Mouse (Mus musculus): ENCODE results near the gene Phf14. TPM values are rescaled to one million over a fixed set of nuclear protein-coding genes. Genes with fewer than 3 reads are reported as not detected.

Gene Phf14
- polyA plus RNA-seq, 1 experiment, result 35.1 TPM

GRCm38 (mm10) chr6:12058717-12059116 lies 151.1 kb downstream of the Phf14 start:
- TF ChIP-seq POLR2A (IDR thresholded peaks at IDR 0.05; ENCODE audit: borderline replicate concordance, low read depth, low read length) (no peak), CTCF (IDR thresholded peaks at IDR 0.05; ENCODE audit: low read depth, low read length) (no peak)
- no peak overlapping the region for H3K27ac ChIP-seq (ENCODE audit: insufficient read depth, low read depth, low read length)
- H3K4me3 ChIP-seq (ENCODE audit: insufficient read depth, low read length), result no peak overlapping the region
- no peaks in the 10 kb centered on the region for H3K4me1 ChIP-seq (ENCODE audit: control insufficient read depth, insufficient read depth, low read length)

- no peak overlapping the region for H3K27ac ChIP-seq (ENCODE audit: insufficient read depth, low read depth, low read length)
- no peaks in the 10 kb centered on the region for H3K4me1 ChIP-seq (ENCODE audit: control insufficient read depth, insufficient read depth, low read length)
- no peak for TF ChIP-seq POLR2A (IDR thresholded peaks at IDR 0.05; ENCODE audit: borderline replicate concordance, low read depth, low read length)
- TF ChIP-seq CTCF (IDR thresholded peaks at IDR 0.05; ENCODE audit: low read depth, low read length), result no peak
- H3K4me3 ChIP-seq (ENCODE audit: insufficient read depth, low read length), result no peak overlapping the region
These were observed 152.4 kb downstream of the Phf14 start for GRCm38 (mm10) chr6:12059971-12060370.

GRCm38 (mm10) chr6:12060452-12061140 lies 153.0 kb downstream of the Phf14 start:
- no peak overlapping the region for H3K4me3 ChIP-seq (ENCODE audit: insufficient read depth, low read length)
- no peak overlapping the region for H3K27ac ChIP-seq (ENCODE audit: insufficient read depth, low read depth, low read length)
- TF ChIP-seq POLR2A (IDR thresholded peaks at IDR 0.05; ENCODE audit: borderline replicate concordance, low read depth, low read length), result no peak
- no peak for TF ChIP-seq CTCF (IDR thresholded peaks at IDR 0.05; ENCODE audit: low read depth, low read length)
- no peaks in the 10 kb centered on the region for H3K4me1 ChIP-seq (ENCODE audit: control insufficient read depth, insufficient read depth, low read length)

GRCm38 (mm10) chr6:12067956-12068355 lies 160.3 kb downstream of the Phf14 start:
- TF ChIP-seq CTCF (IDR thresholded peaks at IDR 0.05; ENCODE audit: low read depth, low read length) (no peak), POLR2A (IDR thresholded peaks at IDR 0.05; ENCODE audit: borderline replicate concordance, low read depth, low read length) (no peak)

GRCm38 (mm10) chr6:12069357-12069756 lies 161.7 kb downstream of the Phf14 start:
- no peak overlapping the region for H3K27ac ChIP-seq (ENCODE audit: insufficient read depth, low read depth, low read length)
- TF ChIP-seq CTCF (IDR thresholded peaks at IDR 0.05; ENCODE audit: low read depth, low read length), result no peak
- H3K4me1 ChIP-seq (ENCODE audit: control insufficient read depth, insufficient read depth, low read length), result no peaks in the 10 kb centered on the region; the same call in 1 of the 2 replicates
- no peak overlapping the region for H3K4me3 ChIP-seq (ENCODE audit: insufficient read depth, low read length)

More at GRCm38 (mm10) chr6:12067956-12068355, 160.3 kb downstream of the Phf14 start:
- Histone ChIP-seq H3K27ac (ENCODE audit: insufficient read depth, low read depth, low read length) (no peak overlapping the region), H3K4me3 (ENCODE audit: insufficient read depth, low read length) (no peak overlapping the region), H3K4me1 (ENCODE audit: control insufficient read depth, insufficient read depth, low read length) (no peaks in the 10 kb centered on the region; the same call in 1 of the 2 replicates)

- Histone ChIP-seq H3K4me1 (ENCODE audit: control insufficient read depth, insufficient read depth, low read length) (no peaks in the 10 kb centered on the region; the same call in 1 of the 2 replicates), H3K27ac (ENCODE audit: insufficient read depth, low read depth, low read length) (no peak overlapping the region), H3K4me3 (ENCODE audit: insufficient read depth, low read length) (no peak overlapping the region)
- TF ChIP-seq POLR2A (IDR thresholded peaks at IDR 0.05; ENCODE audit: borderline replicate concordance, low read depth, low read length) (no peak), CTCF (IDR thresholded peaks at IDR 0.05; ENCODE audit: low read depth, low read length) (no peak)
These were observed 167.0 kb downstream of the Phf14 start for GRCm38 (mm10) chr6:12074599-12074998.

- TF ChIP-seq POLR2A (IDR thresholded peaks at IDR 0.05; ENCODE audit: borderline replicate concordance, low read depth, low read length) (no peak), CTCF (IDR thresholded peaks at IDR 0.05; ENCODE audit: low read depth, low read length) (no peak)
- Histone ChIP-seq H3K27ac (ENCODE audit: insufficient read depth, low read depth, low read length) (no peak overlapping the region), H3K4me3 (ENCODE audit: insufficient read depth, low read length) (no peak overlapping the region), H3K4me1 (ENCODE audit: control insufficient read depth, insufficient read depth, low read length) (peaks cover 7% of the 10 kb centered on the region)
These were observed 169.7 kb downstream of the Phf14 start for GRCm38 (mm10) chr6:12077338-12077737.

GRCm38 (mm10) chr6:12077880-12078618 lies 170.4 kb downstream of the Phf14 start:
- Histone ChIP-seq H3K4me3 (ENCODE audit: insufficient read depth, low read length) (no peak overlapping the region), H3K4me1 (ENCODE audit: control insufficient read depth, insufficient read depth, low read length) (peaks cover 8% of the 10 kb centered on the region), H3K27ac (ENCODE audit: insufficient read depth, low read depth, low read length) (no peak overlapping the region)
- no peak for TF ChIP-seq POLR2A (IDR thresholded peaks at IDR 0.05; ENCODE audit: borderline replicate concordance, low read depth, low read length)
- no peak for TF ChIP-seq CTCF (IDR thresholded peaks at IDR 0.05; ENCODE audit: low read depth, low read length)

GRCm38 (mm10) chr6:12079260-12079659 lies 171.7 kb downstream of the Phf14 start:
- Histone ChIP-seq H3K4me3 (ENCODE audit: insufficient read depth, low read length) (no peak overlapping the region), H3K4me1 (ENCODE audit: control insufficient read depth, insufficient read depth, low read length) (peaks cover 8% of the 10 kb centered on the region), H3K27ac (ENCODE audit: insufficient read depth, low read depth, low read length) (no peak overlapping the region)
- no peak for TF ChIP-seq CTCF (IDR thresholded peaks at IDR 0.05; ENCODE audit: low read depth, low read length)
- TF ChIP-seq POLR2A (IDR thresholded peaks at IDR 0.05; ENCODE audit: borderline replicate concordance, low read depth, low read length), result no peak

- Histone ChIP-seq H3K4me3 (ENCODE audit: insufficient read depth, low read length) (no peak overlapping the region), H3K27ac (ENCODE audit: insufficient read depth, low read depth, low read length) (no peak overlapping the region), H3K4me1 (ENCODE audit: control insufficient read depth, insufficient read depth, low read length) (peaks cover 8% of the 10 kb centered on the region)
- TF ChIP-seq CTCF (IDR thresholded peaks at IDR 0.05; ENCODE audit: low read depth, low read length) (no peak), POLR2A (IDR thresholded peaks at IDR 0.05; ENCODE audit: borderline replicate concordance, low read depth, low read length) (no peak)
These were observed 172.8 kb downstream of the Phf14 start for GRCm38 (mm10) chr6:12080423-12080822.

Measured in bone marrow macrophage, adult 2 months (primary cell).